Mouse (Mus musculus) stomach, postnatal 0 days (tissue): ENCODE results near the gene Olfr1402.

Experiments
- CTCF ChIP-seq: IDR thresholded peaks from 2 replicates; pipeline ENCODE4 v1.5.1; 2016; ENCODE audit warnings: antibody characterized with exemption, low read depth, mild to moderate bottlenecking, moderate library complexity
- EP300 ChIP-seq: optimal IDR thresholded peaks from 2 replicates; pipeline ENCODE3; 2016; ENCODE audit warnings: antibody characterized with exemption

- TF ChIP-seq CTCF (no peak), EP300 (no peak)
Measured at GRCm38 (mm10) chr3:97358448-97358847, 63.4 kb downstream of the Olfr1402 start.
